Mouse (Mus musculus) layer of hippocampus, adult 9-10 months (tissue): ENCODE measurements around the gene Smyd3.

Source experiments
- DNase-seq: peaks from one replicate; pipeline ENCODE4 v3.0.0; 2022; ENCODE audit warnings: low spot score

Smyd3 gene

DNA sequence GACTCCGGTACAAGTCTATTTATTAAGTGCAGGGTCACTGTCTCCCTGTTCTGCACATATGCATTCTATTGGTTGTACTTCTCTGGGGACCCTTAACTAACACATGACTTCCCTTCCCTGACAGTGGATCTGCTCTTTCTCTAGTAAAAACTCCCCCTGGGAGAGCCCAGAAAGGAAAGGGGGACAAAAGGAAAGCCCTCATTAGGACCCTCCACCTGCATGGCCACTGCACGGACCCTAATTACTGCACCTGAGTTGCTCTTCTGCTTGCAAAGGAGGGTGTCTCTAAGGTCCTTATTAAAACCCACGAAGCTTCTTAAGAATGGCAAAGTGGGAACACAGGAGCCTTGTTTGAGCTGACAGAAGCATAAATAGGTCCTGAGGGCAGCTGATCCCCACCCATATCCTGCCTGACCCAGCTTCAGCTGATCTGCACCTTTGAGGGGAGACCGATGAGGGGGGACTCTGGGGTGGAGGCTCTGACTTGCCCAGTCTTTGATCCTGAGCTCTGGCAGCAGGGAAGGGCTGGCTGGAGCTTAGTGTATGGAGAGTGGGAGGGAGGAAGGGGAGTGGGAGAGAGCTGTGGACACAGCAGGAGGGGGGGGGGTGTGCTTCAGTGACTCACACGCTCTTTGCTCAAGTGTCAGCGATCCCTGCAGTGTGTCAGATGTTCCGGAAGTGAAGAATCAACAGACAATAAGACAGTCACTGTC is 575.4 kb downstream of the Smyd3 start:
- DNase-seq, result no peak

GRCm38 (mm10) chr1:178940353-178940752 is 577.5 kb downstream of the Smyd3 start:
- no peak for DNase-seq

DNA sequence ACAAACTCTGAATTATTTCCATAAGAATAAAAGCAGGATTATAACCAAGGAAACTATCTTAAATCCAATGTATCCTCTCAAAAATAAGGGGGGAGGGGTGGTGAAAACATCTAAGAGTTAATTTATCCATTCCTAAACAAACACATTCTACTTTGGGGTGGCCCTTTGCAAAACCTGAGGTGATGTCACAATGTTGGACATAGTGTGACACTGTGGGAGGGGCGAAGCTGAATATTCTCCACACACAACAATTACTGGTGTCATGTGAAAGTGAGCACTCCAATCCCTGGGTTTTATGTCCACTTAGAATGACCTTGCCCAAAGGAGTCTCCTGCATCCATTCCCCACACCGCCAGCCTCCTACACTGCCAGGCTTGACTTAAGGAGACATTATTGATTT is 580.9 kb downstream of the Smyd3 start:
- DNase-seq, result no peak

DNA sequence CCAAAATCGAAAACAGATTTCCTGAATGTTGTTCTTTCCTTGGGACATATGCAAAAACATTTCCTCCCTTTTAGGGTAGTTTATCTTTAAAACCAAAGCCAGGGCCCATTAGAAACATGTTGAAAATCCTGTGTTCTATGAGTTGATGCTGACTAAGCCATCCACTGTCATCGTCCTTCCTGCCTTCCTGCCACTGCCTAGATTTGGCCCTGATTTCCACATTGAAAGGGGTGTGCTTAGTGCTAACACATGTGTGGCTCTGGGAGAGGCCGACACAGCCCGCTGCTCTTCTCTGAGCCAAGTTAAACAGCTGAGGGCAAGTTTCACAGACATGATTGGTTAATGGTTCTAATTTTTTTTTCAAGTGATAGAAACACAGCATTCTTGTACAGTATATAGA is 581.4 kb downstream of the Smyd3 start:
- DNase-seq, result no peak

- no peak for DNase-seq
Measured at GRCm38 (mm10) chr1:178933953-178934637, 583.7 kb downstream of the Smyd3 start.

DNA sequence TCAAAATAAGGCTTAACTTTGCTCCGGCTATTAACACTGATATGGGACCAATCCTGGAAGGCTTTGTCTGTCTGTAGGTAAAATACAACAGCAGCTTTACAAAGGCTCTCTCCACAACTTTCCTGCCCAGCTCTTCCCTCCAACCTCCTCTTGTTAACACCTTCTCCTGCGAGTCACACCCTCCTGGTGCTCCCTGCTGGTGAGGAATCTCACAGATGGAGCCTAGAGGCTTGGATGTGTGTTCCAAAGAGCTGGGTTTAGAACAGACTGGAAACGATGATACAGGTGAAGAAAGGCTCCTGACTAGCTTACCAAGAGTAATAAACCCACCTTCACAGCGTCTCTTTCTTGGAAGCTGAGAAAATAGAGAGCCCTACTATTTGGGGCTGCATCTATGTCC is 588.3 kb downstream of the Smyd3 start:
- no peak for DNase-seq

GRCm38 (mm10) chr1:178924492-178925183 is 593.2 kb downstream of the Smyd3 start:
- no peak for DNase-seq

DNA sequence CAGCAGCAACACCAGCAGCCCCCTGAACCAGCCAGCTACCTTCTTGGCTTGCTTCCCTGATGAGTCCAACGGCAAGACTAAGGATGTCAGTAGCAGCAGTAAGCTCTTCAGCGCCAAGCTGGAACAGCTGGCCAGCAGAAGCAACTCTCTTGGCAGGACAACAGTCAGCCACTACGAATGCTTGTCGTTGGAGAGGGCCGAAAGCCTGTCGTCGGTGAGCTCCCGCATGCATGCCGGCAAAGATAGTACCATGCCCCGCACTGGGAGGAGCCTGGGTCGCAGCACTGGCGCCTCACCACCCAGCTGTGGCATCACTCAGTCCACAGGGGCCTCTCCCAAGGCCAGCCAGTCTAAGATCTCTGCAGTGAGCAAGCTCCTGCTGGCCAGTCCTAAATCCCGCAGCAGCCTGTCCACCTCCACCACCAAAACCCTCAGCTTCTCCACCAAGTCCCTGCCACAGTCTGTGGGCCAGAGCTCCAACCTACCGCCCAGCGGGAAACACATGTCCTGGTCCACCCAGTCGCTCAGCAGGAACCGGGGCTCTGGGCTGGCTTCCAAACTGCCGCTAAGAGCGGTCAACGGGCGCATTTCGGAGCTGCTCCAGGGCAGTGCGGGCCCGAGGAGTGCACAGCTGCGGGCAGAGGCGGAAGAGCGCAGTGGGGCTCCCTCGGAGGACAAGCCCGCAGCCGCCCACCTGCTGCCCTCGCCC is 600.5 kb downstream of the Smyd3 start:
- DNase-seq, result no peak

DNA sequence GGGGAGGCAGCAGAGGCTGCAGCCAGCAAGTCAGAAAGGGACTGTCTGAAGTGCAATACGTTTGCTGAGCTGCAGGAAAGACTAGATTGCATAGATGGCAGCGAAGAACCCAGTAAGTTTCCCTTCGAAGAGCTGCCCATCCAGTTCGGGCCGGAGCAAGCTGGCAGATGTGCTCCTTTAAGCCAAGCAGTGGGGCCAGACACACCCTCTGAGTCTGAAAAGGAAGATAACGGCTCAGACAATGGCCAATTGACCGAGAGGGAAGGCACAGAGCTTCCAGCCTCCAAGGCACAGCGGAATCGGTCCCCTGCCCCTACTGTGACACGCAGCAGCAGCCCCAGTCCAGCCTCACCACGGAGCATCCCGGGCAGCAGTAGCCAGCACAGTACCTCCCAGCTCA is 602.8 kb downstream of the Smyd3 start:
- no peak for DNase-seq

- no peak for DNase-seq
Measured at GRCm38 (mm10) chr1:178912936-178913716, 604.7 kb downstream of the Smyd3 start.

DNA sequence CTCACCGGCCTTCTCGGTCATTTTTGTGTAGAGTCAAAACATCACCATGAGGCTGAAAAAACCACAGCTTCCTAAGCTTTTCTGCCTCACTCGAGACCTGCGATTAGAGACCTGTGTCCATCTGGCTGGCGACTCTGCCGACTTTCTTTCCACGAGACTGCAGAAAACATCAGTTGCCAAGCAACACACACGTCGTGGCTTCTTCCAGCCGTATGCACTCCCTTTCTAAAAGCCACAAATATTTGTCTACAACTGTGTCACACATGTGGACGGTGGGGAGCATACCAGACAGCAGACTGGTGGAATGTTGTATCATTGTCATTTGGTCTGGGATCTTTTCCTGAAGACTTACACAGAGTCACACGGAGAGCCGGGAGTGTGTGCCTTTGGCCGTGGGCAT is 606.9 kb downstream of the Smyd3 start:
- no peak for DNase-seq
